Mouse (Mus musculus) kidney, postnatal 36 days (tissue): ENCODE results near the gene Smim24.
A peak's percentile ranks its signal among the peaks of the same experiment; 100 is the strongest.

Experiments
- DNase-seq, 2 experiments: peaks; one replicate each; pipeline ENCODE4 v3.0.0; 2021 to 2022; ENCODE audit warnings: mixed read lengths in 2 of 2

The Smim24 gene

GRCm38 (mm10) chr10:81392270-81392669, 581 bp upstream of the Smim24 start:
- no peak for DNase-seq

- peak; percentile 47 to 80 for DNase-seq
Measured at GRCm38 (mm10) chr10:81393456-81394063, 709 bp downstream of the Smim24 start.

DNA sequence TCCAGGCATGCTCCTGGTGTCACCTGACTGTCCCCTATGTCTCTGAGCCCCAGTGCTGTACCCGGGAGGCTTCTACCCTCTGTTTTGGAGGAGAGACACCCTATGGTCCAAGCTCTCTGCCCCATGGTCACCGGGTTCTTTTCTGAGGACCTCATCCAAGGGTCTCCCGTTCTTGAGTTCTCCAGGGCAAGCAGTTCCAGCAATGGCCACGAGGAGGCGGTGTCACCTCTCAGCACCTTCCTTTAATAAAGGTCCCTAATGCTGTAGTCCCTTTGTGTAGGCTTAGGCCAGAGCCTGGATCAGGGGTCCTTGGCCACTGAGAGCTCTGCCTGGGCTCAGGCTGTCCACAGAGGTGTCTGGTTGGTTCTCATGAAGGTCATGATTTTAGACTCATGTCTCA, 2.3 kb downstream of the Smim24 start:
- DNase-seq = peak; percentile 72 to 88

DNA sequence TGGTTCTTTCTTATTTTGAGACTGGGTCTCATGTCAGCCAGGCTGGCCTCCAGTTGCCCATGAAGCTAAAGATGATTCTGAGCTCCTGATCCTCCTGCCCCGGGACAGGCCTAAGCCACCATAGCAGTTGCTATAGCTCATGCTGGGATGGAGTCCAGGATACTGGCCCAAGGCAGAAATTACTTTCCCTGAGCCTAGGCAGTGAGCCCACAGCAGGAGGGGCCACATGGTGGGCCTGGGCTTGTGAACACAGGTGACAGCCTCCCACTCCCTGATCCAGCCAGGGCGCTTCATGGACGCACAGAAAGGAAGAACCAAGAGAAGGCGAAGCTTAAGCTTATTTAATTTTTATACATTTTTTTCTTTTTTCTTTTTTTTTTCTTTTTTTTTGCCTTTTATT, 3.0 kb downstream of the Smim24 start:
- no peak for DNase-seq

- no peak for DNase-seq
Measured at GRCm38 (mm10) chr10:81396749-81397148, 3.9 kb downstream of the Smim24 start.

DNA sequence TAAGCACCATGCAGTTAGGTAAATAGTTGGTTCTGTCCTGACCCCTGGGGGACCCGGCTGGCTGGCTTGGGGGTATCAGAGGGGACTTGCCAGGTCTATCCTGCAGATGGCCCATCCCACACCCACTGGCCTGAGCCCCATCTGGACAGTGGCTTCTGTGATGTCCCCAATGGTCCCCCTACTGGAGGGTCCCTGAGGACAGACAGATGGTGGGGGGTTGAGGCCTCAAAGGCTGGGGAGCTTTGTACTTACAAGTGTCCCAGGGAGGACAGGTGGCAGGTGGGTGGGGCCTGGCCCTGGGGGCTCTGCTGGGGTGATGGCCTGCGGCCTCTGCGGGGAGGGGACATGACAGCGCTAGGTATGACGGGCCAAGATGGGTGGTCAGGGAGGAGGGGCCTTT, 6.4 kb downstream of the Smim24 start:
- no peak for DNase-seq

- no peak for DNase-seq
Measured at GRCm38 (mm10) chr10:81399798-81400308, 7.0 kb downstream of the Smim24 start.

GRCm38 (mm10) chr10:81400371-81401204, 7.7 kb downstream of the Smim24 start:
- DNase-seq = no peak

DNA sequence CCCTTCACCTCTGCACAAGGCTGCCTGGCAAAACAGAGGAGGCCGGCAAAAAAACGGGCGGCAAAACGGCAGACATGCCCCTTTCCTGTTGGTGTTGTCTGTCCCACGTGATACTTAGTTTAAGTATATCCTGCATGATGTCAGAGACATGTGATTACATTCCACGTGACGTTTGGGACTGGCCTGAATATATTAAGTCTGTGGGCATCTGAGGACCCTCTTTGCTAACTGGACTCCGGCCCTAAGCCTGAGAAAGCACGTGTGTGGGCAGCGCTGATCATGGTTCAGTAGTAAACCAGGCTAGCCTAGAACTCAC, 8.3 kb downstream of the Smim24 start:
- DNase-seq = no peak

GRCm38 (mm10) chr10:81401521-81402226, 8.8 kb downstream of the Smim24 start:
- DNase-seq = peak; percentile 84 to 87

DNA sequence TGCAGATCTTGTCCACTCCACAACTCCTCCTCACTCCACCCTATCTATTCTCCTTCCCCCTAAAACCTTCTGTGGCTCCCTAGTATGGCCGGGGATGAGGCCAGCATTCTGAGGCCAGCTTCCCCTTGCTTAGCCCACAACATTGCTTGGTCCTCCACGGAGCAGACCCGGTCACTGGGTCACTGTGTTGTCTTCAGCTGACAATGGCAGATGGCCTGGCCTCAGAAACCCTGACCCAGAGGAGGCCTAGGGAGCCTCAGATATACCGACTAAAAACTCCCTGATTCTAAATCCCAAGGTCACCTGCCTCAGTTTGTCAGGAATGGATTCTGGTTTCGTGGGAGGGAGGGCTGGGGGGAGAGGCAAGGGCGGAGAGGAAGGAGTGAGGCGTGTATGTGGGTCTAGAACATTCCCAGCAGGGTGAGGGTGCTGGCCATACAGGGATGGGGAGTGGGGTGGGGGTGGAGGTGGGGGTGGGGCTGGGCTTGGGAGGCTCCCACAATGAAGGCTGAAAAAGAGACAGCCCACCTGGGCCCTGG, 9.4 kb downstream of the Smim24 start:
- DNase-seq = no peak

- DNase-seq = no peak
Measured at GRCm38 (mm10) chr10:81403511-81403910, 10.7 kb downstream of the Smim24 start.

DNA sequence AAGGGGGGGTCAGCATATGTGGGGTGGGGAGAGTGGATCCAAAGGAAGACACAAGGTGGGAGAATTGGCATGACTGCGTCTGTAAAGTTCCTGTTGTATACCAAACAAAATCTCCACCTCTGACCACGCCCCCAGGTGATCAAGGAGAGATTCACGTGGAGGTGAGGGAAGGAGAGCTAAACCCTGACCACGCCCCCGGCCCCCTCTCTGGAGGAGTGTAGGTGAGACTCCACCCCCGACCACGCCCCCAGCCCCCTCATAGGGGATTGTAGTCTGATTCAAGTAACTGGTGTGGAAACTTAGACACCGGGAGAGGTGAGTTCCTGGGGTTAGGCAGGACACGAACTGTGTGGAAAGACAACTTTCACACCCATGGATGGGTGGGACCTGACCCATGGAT, 11.2 kb downstream of the Smim24 start:
- no peak for DNase-seq

- peak; percentile 58 to 66 for DNase-seq
Measured at GRCm38 (mm10) chr10:81404720-81405119, 11.9 kb downstream of the Smim24 start.

DNA sequence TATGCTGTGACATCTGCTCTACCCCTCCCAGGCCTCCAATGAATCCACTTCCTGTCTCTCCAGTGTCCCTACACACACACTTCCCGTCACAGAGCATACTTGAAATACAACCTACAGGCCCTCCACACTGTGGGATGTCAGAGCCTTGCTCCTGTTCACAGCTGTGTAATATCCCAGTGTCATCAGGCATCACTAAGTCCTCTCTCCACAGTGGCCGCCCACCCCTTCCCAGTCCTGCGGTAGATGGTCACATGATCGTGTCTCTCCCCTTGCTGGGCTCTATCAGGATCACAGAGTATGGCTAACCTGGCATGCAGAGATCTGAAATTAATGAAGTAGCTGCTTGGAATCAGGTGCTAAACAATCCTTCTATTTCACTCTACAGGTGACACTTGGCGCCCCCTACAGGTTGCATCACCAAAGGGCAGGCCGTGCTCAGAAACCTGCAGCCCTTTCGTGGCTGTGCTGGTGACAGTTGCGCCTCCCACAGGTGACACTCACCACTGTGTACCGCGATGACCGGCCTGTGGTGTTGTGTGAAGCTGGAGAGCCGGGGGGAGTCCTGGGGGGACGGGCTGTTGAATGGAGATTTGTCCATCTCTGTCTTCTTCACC, 12.8 kb downstream of the Smim24 start:
- DNase-seq = peak; percentile 64 to 85

DNA sequence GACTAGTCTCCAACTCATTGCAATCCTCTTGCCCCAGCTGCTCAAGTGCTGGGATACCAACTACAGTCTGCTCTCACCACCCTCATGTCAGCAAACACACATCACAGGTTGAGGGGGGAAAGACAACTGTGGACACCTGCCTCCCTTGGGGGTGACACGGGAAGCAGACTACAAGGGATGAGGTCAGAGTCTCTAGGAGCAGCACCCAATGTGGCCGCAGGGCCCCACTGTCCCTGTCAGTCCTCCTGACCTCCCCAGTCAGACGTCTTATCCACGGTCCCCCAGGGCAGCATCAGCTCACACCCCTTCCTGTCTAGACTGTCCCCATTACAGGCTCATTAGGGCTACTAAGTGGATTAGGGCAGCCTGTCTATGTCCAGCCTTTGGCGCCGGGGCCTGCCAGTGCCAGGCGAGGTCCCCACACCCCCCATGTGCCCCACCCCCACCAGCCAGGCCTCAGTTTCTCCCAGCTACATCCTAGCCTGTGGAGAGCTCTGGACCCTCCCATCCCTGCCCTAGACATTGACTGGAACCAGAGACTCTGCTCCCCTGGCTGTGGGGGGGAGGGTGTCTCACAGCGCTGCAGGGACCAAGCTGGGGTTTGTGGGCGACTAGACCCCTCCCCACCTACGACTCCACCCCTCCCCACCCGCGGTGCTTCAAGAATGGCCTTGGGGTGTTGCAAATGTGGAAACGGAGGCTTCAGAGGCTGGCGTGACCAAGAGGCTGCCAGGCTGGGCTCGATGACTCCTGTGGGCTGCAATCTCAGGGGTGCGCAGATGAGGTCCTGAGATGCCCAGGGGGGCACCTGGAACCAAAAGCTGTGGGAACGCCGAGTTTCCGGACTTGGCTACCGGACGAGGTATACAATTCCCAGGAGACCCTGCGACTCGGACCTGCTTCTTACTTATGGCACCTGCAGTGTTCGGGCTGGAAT, 13.9 kb downstream of the Smim24 start:
- no peak for DNase-seq

DNA sequence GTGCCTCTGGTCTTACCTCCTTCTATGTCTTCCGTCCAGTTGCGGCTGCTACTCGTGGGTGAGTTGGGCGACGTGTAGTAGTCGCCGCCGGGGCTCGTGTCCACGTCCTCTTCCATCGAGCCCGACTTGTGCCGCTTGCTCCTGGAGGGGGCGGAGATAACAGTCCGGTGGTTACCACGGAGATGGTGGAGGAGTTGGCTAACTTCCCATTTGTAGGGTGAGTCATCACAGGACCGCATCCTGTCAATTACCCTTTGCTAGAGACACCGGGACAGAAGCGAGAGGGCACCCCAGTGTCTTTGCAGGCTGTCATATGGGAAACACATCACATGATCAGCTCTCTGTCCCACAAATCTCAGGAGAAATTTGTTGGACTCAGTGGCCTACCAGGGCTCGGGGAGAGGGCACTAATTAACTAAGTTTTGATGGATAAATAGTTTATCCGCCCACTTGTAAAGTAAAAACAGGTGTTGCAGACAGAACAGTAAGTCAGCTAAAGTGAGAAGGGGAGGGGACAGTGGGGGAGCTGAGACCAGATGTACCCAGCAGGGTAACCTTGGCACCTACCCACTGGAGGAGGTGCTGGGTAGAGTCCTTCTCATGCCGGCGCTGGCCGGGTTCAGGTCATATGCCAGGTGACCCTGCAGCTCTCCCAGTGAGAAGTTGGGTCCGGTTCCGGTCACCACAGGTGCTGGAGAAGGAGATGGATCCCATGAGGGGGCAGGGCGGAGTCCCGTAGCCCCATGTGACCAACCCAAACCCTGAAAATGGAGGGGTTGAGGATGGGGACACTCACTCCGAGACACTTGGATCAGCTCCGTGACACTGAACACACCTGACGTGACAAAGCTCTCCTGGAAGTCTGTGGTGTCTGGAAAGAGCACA, 14.9 kb downstream of the Smim24 start:
- DNase-seq = peak; percentile 86 to 95

- no peak for DNase-seq
Measured at GRCm38 (mm10) chr10:81408424-81408729, 15.5 kb downstream of the Smim24 start.

- peak; percentile 96 to 98 for DNase-seq
Measured at GRCm38 (mm10) chr10:81408871-81409291, 16.0 kb downstream of the Smim24 start.

- no peak for DNase-seq
Measured at GRCm38 (mm10) chr10:81409330-81409729, 16.5 kb downstream of the Smim24 start.

- DNase-seq = peak; percentile 59 to 63
Measured at GRCm38 (mm10) chr10:81410350-81410749, 17.5 kb downstream of the Smim24 start.
